Mouse (Mus musculus) olfactory bulb, adult 2 months (tissue): Measurements from ENCODE around the gene Ifit2. TPM values are rescaled to one million over a fixed set of nuclear protein-coding genes. Genes with fewer than 3 reads are reported as not detected.
A peak's percentile ranks its signal among the peaks of the same experiment; 100 is the strongest.

Experiments
- H3K27ac ChIP-seq: fragments of 200-500 bp; 2 replicates; pipeline ENCODE4 v1.5.1; 2012; ENCODE audit warnings: low read depth, low read length; ENCODE audit not compliant: insufficient read depth
- H3K4me1 ChIP-seq: fragments of 200-500 bp; 2 replicates; pipeline ENCODE4 v1.6.1; 2012; ENCODE audit warnings: low read length; ENCODE audit not compliant: control insufficient read depth, insufficient read depth
- H3K4me3 ChIP-seq: fragments of 200-500 bp; 2 replicates; pipeline ENCODE4 v1.5.1; 2012; ENCODE audit warnings: mild to moderate bottlenecking, low read depth, low read length, moderate library complexity; ENCODE audit not compliant: insufficient read depth
- CTCF ChIP-seq: fragments of 200-500 bp; IDR thresholded peaks from 2 replicates; pipeline ENCODE4 v1.5.1; 2012; ENCODE audit warnings: low read depth, mild to moderate bottlenecking, low read length, moderate library complexity; ENCODE audit not compliant: insufficient read depth
- POLR2A ChIP-seq: fragments of 200-500 bp; IDR thresholded peaks from 2 replicates; pipeline ENCODE4 v1.6.1; 2012; ENCODE audit warnings: mild to moderate bottlenecking, low read depth, low read length, moderate library complexity; ENCODE audit not compliant: insufficient read depth
- WGBS: fragments of 180-500 bp; shearing (Covaris S2); methylation state at CpG from one replicate; pipeline ENCODE4 v1.1.7; 2018; 5-methylcytosine and 5-hydroxymethylcytosine counted together
- polyA plus RNA-seq: library from polyadenylated mRNA; stranded (reverse); fragments of >200 nt; gene quantifications from 2 replicates; pipeline ENCODE4 v1.2.4, GENCODE M21; 2012; ENCODE audit warnings: low replicate concordance; ENCODE audit not compliant: missing spikeins, insufficient read depth, insufficient read length

The Ifit2 gene
- polyA plus RNA-seq, 1 experiment = not detected

DNA sequence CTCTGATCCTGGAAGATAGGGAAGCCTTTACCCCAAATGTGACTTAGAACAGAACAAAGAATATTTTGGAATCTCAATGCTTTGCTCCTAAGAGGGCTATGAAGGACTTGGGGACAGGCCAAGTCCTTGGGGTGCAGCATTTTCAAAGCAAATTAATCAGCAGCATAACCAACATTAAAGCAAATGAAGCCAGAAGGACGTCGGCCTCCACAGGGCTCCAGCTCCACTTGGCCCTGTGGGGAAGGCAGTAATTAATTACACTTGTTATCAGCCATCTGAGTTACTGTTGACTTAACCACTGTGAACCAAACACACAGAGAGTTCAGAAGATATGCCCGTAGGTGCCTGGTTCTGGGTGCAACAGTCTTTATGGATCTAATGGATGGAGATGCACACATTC, 31.7 kb upstream of the Ifit2 start:
- TF ChIP-seq POLR2A (no peak), CTCF (no peak)
- 49% methylated on average over 3 of the region's 3 CpGs for WGBS
- H3K27ac ChIP-seq = no peak overlapping the region

GRCm38 (mm10) chr19:34519646-34520045, 30.8 kb upstream of the Ifit2 start:
- TF ChIP-seq CTCF = no peak
- WGBS = 87% methylated on average over 3 of the region's 3 CpGs
- H3K27ac ChIP-seq = no peak overlapping the region
- H3K4me3 ChIP-seq = no peak overlapping the region
- no peaks in the 10 kb centered on the region; the same call in 1 of the 2 replicates for H3K4me1 ChIP-seq

More for the DNA sequence above, 31.7 kb upstream of the Ifit2 start:
- Histone ChIP-seq H3K4me1 (no peaks in the 10 kb centered on the region; the same call in 1 of the 2 replicates), H3K4me3 (no peak overlapping the region)

- H3K4me3 ChIP-seq = no peak overlapping the region
- no peak for TF ChIP-seq CTCF
- TF ChIP-seq POLR2A = no peak
- 90% methylated on average over 4 of the region's 4 CpGs for WGBS
- H3K4me1 ChIP-seq = no peaks in the 10 kb centered on the region; the same call in 1 of the 2 replicates
- H3K27ac ChIP-seq = no peak overlapping the region
These were observed 30.4 kb upstream of the Ifit2 start for GRCm38 (mm10) chr19:34520051-34520450.

GRCm38 (mm10) chr19:34521361-34521760, 29.1 kb upstream of the Ifit2 start:
- Histone ChIP-seq H3K4me3 (no peak overlapping the region), H3K4me1 (no peaks in the 10 kb centered on the region; the same call in 1 of the 2 replicates), H3K27ac (no peak overlapping the region)
- 55% methylated on average over 2 of the region's 2 CpGs for WGBS
- TF ChIP-seq CTCF = no peak
- no peak for TF ChIP-seq POLR2A

- no peak for TF ChIP-seq POLR2A
- no peak for TF ChIP-seq CTCF
- Histone ChIP-seq H3K4me1 (no peaks in the 10 kb centered on the region; the same call in 1 of the 2 replicates), H3K27ac (no peak overlapping the region), H3K4me3 (no peak overlapping the region)
- 76% methylated on average over 1 of the region's 1 CpGs for WGBS
These were observed 28.5 kb upstream of the Ifit2 start for GRCm38 (mm10) chr19:34521978-34522377.

DNA sequence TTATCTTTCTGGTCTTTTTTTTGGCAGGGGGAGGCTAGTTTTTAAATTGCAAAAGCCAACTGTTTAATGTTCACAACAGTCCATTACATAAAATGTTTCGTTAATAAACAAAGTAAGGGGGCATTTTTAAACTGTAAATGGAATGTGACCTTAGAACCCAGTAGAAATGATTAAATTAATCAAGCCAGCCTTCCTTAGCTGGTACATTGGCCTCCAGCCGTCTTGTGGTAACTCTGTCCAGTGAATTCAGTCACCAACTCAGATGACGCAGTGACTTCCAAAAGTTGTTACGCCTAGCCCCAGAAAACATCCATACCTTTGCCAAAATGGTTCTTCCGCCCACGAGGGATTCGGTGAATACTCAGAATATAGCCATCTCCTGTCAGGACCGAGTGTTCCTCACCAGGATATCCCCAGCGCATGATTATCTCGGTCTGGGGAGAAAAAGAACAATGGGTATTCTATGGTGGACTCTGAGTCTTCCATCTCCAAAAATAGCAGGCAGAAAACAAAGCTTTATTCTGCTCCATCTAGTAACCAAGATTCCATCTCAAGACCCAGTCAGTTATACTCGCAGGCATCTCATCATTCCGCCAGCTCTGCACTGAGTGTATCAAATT, 27.3 kb upstream of the Ifit2 start:
- WGBS = 88% methylated on average over 12 of the region's 12 CpGs
- TF ChIP-seq CTCF (no peak), POLR2A (no peak)
- H3K4me1 ChIP-seq = no peaks in the 10 kb centered on the region; the same call in 1 of the 2 replicates
- H3K27ac ChIP-seq = no peak overlapping the region
- H3K4me3 ChIP-seq = no peak overlapping the region

GRCm38 (mm10) chr19:34524646-34525045, 25.8 kb upstream of the Ifit2 start:
- Histone ChIP-seq H3K4me3 (no peak overlapping the region), H3K27ac (no peak overlapping the region), H3K4me1 (no peaks in the 10 kb centered on the region)
- TF ChIP-seq CTCF (no peak), POLR2A (no peak)
- WGBS = 79% methylated on average over 9 of the region's 9 CpGs

DNA sequence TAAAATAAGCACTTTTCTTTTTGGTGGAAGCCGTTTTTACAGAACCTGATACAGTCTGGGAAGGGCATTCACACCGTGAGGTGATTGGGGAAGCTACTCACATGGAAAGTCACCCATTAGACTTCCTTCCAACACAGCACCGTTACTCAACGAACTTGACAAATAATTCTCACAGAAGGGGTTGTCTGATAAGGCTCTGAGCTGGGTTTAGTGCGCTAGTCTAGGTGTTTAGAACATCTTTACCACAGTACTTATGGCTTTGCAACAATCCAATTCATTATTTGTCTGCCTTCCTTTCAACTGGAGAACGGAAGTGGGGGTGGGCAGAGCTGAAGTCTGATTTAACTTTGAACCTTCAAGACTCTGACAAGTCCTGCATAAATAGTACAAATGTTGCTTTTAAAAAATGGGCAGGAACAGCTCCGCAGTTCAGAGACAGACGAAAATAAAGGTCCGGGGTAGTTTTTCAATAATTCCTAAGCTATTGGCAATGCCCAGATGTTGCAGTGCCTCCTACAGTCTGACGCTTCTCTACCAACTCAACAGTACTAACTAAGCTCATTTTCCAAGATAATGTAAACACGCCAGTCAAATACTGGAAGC, 24.1 kb upstream of the Ifit2 start:
- 15% methylated on average over 11 of the region's 11 CpGs for WGBS
- H3K27ac ChIP-seq = peak overlapping the region; percentile 39; the same call in 1 of the 2 replicates

DNA sequence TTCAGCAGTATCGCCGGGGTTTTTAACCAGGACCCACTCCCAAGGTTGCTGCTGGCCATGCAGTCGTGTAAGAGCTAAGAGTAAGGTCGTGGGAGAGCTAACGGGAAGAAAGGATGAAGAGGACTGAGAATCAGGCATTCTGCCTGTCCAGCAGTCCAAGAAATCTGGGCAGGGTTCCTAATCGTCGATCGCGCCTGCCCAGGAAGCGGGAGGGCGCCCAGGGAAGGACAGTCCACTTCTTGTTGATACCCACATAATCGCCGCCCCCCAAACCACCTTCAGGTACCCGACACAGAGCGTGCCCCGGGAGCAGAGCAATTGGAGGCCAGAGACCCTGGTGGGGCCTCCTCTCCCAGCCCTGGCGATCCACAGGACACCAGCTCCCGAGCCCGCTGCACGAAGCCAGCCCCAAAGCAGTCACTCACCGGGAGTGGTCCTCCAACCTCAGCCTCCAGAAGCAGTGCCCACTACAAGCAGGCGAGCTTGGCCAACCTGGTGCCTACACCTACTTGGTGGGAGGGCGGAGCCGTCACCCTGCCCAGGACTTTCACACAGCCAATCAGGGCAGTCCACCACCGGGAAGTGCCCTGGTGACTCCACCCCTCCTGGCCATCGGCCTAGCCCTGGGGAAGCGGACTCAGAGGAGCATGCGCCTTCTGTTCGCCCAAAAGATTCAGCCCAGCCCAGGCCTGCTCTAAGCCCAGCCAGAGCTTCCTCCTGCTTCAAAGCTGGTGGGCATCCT, 23.4 kb upstream of the Ifit2 start, which contains the start of gene Lipa:
TSS of gene Lipa (minus strand) at position 534 of the 742 bp plus-strand sequence.
- WGBS = 2% methylated on average over 29 of the region's 29 CpGs
- TF ChIP-seq CTCF = no peak
- peak; percentile 51 for TF ChIP-seq POLR2A
- Histone ChIP-seq H3K27ac (peak within 1 kb of the TSS; percentile 39; the same call in 1 of the 2 replicates), H3K4me1 (no peaks in the 10 kb centered on the region), H3K4me3 (peak within 1 kb of the TSS; percentile 64)

More for the DNA sequence above, 24.1 kb upstream of the Ifit2 start:
- TF ChIP-seq POLR2A = no peak
- TF ChIP-seq CTCF = no peak
- Histone ChIP-seq H3K4me3 (peak overlapping the region; percentile 64), H3K4me1 (no peaks in the 10 kb centered on the region)
